Mouse (Mus musculus) forebrain, embryonic 10.5 days (tissue): ENCODE measurements at regions not wholly inside any gene's neighbourhood (a gene's known extent, or its start where the extent isn't known, plus 50 kb on each side); places are given as distances from the start of the nearest gene placed in this dataset.

Source experiments
- DNase-seq: peaks from one replicate; pipeline ENCODE4 v3.0.0-alpha.2; 2017; ENCODE audit warnings: low spot score; ENCODE audit errors: extremely low spot score
- H3K27ac ChIP-seq: fragments of 300-500 bp; sonication (generic); 2 replicates; pipeline ENCODE4 v1.5.1; 2016; ENCODE audit warnings: mild to moderate bottlenecking
- H3K27me3 ChIP-seq: fragments of 300-500 bp; sonication (generic); 2 replicates; pipeline ENCODE4 v1.6.1; 2016; ENCODE audit warnings: mild to moderate bottlenecking; ENCODE audit not compliant: poor library complexity, severe bottlenecking
- H3K36me3 ChIP-seq: fragments of 300-500 bp; sonication (generic); replicated peaks from 2 replicates; pipeline ENCODE4 v1.6.1; 2016; ENCODE audit warnings: mild to moderate bottlenecking, moderate library complexity
- H3K4me1 ChIP-seq: fragments of 300-500 bp; sonication (generic); 2 replicates; pipeline ENCODE4 v1.6.1; 2016
- H3K4me3 ChIP-seq: fragments of 300-500 bp; sonication (generic); 2 replicates; pipeline ENCODE4 v1.5.1; 2016; ENCODE audit warnings: mild to moderate bottlenecking, moderate library complexity
- H3K9me3 ChIP-seq: fragments of 300-500 bp; sonication (generic); 2 replicates; pipeline ENCODE4 v1.6.1; 2016; ENCODE audit warnings: mild to moderate bottlenecking, moderate library complexity
- WGBS: fragments of 180-500 bp; shearing (Covaris S2); methylation state at CpG from one replicate; pipeline ENCODE4 v1.1.7; 2016; 5-methylcytosine and 5-hydroxymethylcytosine counted together

GRCm38 (mm10) chr10:66912440-66912839 lies 183.5 kb upstream of the Jmjd1c start:
- Histone ChIP-seq H3K4me3 (no peak overlapping the region), H3K9me3 (no peaks in the 10 kb centered on the region), H3K27me3 (no peaks in the 10 kb centered on the region), H3K4me1 (peaks cover 41% of the 10 kb centered on the region), H3K27ac (no peak overlapping the region), H3K36me3 (no peaks in the 10 kb centered on the region)
- DNase-seq, result no peak
- 93% methylated on average over 4 of the region's 4 CpGs for WGBS

- Histone ChIP-seq H3K4me3 (peak overlapping the region; percentile 8; the same call in 1 of the 2 replicates), H3K27ac (peak overlapping the region; percentile 76), H3K36me3 (no peaks in the 10 kb centered on the region), H3K4me1 (peaks cover 41% of the 10 kb centered on the region), H3K9me3 (no peaks in the 10 kb centered on the region), H3K27me3 (no peaks in the 10 kb centered on the region)
- no peak for DNase-seq
- 79% methylated on average over 14 of the region's 14 CpGs for WGBS
These were observed 182.7 kb upstream of the Jmjd1c start for GRCm38 (mm10) chr10:66913187-66913586.

GRCm38 (mm10) chr10:66913627-66914026 lies 182.3 kb upstream of the Jmjd1c start:
- Histone ChIP-seq H3K27me3 (no peaks in the 10 kb centered on the region), H3K36me3 (no peaks in the 10 kb centered on the region), H3K4me3 (peak overlapping the region; percentile 8; the same call in 1 of the 2 replicates), H3K4me1 (peaks cover 41% of the 10 kb centered on the region), H3K9me3 (no peaks in the 10 kb centered on the region), H3K27ac (peak overlapping the region; percentile 76)
- peak; percentile 69 for DNase-seq
- WGBS, result 38% methylated on average over 7 of the region's 8 CpGs

DNA sequence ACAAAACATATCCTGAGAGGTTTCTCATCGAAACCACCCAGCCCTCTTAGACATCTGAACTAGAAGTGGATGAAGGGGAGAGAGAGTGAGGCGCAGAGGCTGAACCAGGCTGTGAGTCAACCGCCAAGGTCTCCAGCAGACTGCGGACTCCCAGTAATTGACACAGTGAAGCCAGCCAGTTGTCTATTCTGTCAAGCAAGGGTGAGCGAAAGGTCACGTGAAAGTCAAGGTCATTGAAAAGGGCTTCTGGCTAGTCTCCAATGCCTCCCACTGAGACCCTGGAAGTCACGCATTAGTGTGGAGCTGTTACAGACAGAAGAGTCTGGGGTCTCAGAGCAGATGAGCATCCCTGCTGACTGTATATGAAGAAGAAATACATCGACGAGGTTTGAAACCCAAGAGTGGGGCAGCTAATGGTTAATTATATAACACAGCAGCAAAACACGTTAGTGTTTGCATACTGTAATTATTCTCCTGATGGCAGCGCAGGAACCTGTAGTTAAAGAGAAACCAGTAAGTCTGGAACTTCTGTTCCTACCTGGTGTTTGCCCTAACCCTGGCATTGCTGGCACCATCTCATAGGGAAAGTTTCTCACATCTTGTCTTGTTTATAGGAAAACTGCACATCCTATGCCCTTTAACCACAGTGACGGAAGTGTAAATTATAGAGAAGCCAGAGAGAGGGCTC lies 181.5 kb upstream of the Jmjd1c start:
- 57% methylated on average over 12 of the region's 12 CpGs for WGBS
- peak overlapping the region; percentile 76 for H3K27ac ChIP-seq
- H3K9me3 ChIP-seq, result no peaks in the 10 kb centered on the region
- no peak overlapping the region for H3K4me3 ChIP-seq
- peaks cover 46% of the 10 kb centered on the region for H3K4me1 ChIP-seq
- peaks cover 7% of the 10 kb centered on the region for H3K27me3 ChIP-seq
- no peaks in the 10 kb centered on the region for H3K36me3 ChIP-seq
- DNase-seq, result no peak

DNA sequence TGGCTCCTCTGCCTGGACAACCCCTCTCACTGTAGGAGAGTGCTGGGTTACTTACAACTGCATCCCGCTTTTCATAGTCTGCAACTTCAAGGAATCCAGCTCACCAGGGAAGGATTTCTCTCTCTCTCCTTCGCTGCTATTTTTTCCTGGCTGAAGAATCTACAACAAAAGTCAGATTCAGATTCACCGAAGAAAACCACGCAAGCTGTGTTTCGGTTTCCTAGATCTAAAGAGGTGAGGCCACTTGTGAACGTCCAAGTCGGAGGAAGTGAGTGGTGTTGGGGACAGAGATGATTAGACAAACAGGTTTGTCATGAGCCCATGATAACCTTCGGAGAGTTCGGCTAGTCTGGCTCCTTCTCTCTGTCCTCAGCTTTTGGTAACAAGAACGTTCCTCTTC lies 180.1 kb upstream of the Jmjd1c start:
- no peak overlapping the region for H3K4me3 ChIP-seq
- DNase-seq, result no peak
- peaks cover 10% of the 10 kb centered on the region for H3K27me3 ChIP-seq
- peaks cover 52% of the 10 kb centered on the region for H3K4me1 ChIP-seq
- WGBS, result 85% methylated on average over 10 of the region's 10 CpGs
- H3K27ac ChIP-seq, result no peak overlapping the region
- no peaks in the 10 kb centered on the region for H3K9me3 ChIP-seq
- no peaks in the 10 kb centered on the region for H3K36me3 ChIP-seq

GRCm38 (mm10) chr10:66917725-66918124 lies 178.2 kb upstream of the Jmjd1c start:
- 87% methylated on average over 2 of the region's 2 CpGs for WGBS
- Histone ChIP-seq H3K9me3 (no peaks in the 10 kb centered on the region), H3K27ac (no peak overlapping the region), H3K4me3 (no peak overlapping the region), H3K27me3 (peaks cover 23% of the 10 kb centered on the region), H3K36me3 (no peaks in the 10 kb centered on the region), H3K4me1 (peaks cover 59% of the 10 kb centered on the region)
- DNase-seq, result no peak

DNA sequence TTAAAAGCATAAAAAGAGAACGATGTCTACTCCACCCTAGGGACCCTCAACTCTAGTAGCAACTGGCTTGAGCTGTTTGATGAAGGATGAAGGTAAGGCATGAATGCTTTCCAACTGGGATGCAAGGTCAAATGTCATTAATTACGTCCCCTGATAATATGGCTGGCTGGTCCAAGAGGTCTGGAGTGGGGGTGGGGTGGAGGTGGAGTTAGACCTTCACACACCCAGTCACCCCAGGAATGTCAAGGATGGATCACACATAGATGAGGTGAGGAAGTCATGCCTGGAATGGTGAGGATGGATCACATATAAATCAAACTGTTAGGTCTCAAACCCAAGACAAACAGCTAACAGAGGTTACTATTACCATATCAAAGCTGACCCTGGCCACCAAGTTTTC lies 177.2 kb upstream of the Jmjd1c start:
- DNase-seq, result no peak
- H3K27me3 ChIP-seq, result peaks cover 24% of the 10 kb centered on the region
- H3K27ac ChIP-seq, result no peak overlapping the region
- peaks cover 58% of the 10 kb centered on the region for H3K4me1 ChIP-seq
- 90% methylated on average over 2 of the region's 2 CpGs for WGBS
- no peaks in the 10 kb centered on the region for H3K9me3 ChIP-seq
- no peaks in the 10 kb centered on the region for H3K36me3 ChIP-seq
- no peak overlapping the region for H3K4me3 ChIP-seq

- Histone ChIP-seq H3K36me3 (no peaks in the 10 kb centered on the region), H3K27ac (peak overlapping the region; percentile 87), H3K27me3 (peaks cover 24% of the 10 kb centered on the region), H3K4me1 (peaks cover 58% of the 10 kb centered on the region), H3K9me3 (no peaks in the 10 kb centered on the region), H3K4me3 (peak overlapping the region; percentile 43)
- DNase-seq, result peak; percentile 61
- under 1% methylated on average over 14 of the region's 14 CpGs for WGBS
These were observed 175.8 kb upstream of the Jmjd1c start for GRCm38 (mm10) chr10:66919953-66920760.

DNA sequence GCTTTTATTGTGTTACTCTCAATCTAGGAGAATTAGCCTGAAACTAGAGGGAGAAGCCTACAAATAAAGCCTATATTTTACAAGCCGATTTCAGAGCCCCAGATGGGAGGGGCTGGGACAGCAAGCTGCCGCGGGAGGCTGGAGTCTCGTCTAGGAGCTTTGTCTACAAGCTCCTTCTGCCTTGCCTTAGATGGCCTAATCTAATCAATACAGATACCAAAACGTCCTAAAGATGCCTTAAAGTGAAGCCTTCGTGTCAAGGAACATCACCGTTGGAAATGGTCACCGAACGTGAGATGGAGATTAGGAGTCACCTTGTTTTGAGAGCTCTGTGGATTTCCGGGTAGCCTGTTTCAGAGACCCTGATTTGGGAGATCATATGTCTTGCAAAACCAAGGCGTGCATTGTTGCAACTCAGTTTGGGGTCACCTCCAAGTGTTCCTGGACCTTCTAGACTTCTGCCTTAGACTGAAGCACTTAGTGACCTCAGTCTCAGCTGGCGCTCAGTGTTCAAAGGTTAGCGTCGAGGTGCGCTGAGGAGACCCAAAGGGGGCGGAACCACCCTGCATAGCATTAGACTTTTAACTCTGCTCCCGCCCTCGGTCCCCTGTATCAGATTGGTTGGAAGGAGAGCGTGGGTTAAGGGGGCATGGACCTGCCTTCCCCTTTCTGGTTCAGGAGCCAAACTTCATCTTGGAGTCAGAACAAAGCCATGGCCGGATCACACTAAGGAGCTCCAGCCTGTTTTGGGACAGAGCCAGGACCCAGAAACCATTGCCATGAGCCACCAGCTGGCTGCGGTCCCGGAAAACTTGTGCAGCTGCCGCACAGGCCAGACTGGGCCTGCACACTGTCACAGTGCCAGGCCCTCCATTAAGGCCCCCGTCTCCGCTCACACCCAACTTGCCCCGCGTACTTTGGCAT lies 174.9 kb upstream of the Jmjd1c start:
- Histone ChIP-seq H3K9me3 (no peaks in the 10 kb centered on the region), H3K27me3 (peaks cover 24% of the 10 kb centered on the region), H3K4me1 (peaks cover 63% of the 10 kb centered on the region), H3K4me3 (peak overlapping the region; percentile 43), H3K27ac (peak overlapping the region; percentile 87), H3K36me3 (no peaks in the 10 kb centered on the region)
- 14% methylated on average over 27 of the region's 27 CpGs for WGBS
- peak; percentile 63 for DNase-seq

DNA sequence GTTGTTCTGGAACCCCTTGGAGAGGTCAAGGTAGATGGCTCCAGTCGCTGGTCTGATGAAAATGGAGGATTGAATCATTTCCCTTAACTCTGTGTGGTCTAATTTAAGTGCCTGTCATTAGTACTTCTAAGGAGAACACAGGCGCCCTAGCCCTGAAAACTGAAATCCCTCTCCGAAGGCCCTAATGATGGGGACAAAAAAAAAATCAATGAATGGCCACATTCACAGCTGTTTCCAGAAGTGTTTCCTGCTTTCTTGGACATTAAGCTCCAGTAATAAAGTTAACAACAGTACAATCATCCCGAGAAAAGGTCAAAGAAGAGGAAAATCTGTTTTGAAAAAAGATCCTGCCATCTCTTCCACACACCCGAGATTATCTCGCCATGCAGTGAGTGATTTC lies 174.1 kb upstream of the Jmjd1c start:
- WGBS, result 46% methylated on average over 6 of the region's 6 CpGs
- Histone ChIP-seq H3K36me3 (no peaks in the 10 kb centered on the region), H3K9me3 (no peaks in the 10 kb centered on the region), H3K4me1 (peaks cover 63% of the 10 kb centered on the region), H3K27ac (peak overlapping the region; percentile 87), H3K27me3 (peaks cover 24% of the 10 kb centered on the region), H3K4me3 (no peak overlapping the region)
- no peak for DNase-seq

- Histone ChIP-seq H3K4me3 (no peak overlapping the region), H3K4me1 (peaks cover 63% of the 10 kb centered on the region), H3K9me3 (no peaks in the 10 kb centered on the region), H3K36me3 (no peaks in the 10 kb centered on the region), H3K27ac (peak overlapping the region; percentile 87), H3K27me3 (peaks cover 24% of the 10 kb centered on the region)
- 76% methylated on average over 6 of the region's 6 CpGs for WGBS
- no peak for DNase-seq
These were observed 173.6 kb upstream of the Jmjd1c start for GRCm38 (mm10) chr10:66922314-66922713.

DNA sequence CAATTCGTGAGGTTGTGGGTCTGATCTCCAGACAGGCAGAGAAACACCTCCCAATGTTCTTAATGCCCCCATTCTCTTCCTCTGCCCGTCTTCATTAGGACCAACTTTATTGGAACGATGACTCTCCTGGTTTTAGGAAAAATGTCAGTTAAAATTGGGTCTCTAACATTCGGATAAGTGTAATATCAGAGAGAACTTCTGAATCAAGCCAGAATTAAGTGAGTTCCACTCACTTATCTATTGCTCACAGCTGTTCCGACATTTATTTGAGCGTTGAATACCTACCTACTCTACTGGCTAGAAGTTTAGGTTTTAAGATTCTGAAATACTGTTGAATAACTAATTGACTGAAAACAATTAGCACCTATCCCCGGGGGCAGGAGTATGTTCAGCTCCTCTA lies 172.0 kb upstream of the Jmjd1c start:
- no peak overlapping the region for H3K4me3 ChIP-seq
- peaks cover 62% of the 10 kb centered on the region for H3K4me1 ChIP-seq
- peaks cover 21% of the 10 kb centered on the region for H3K27me3 ChIP-seq
- 88% methylated on average over 7 of the region's 7 CpGs for WGBS
- DNase-seq, result no peak
- H3K27ac ChIP-seq, result no peak overlapping the region
- H3K36me3 ChIP-seq, result no peaks in the 10 kb centered on the region
- no peaks in the 10 kb centered on the region for H3K9me3 ChIP-seq
